Comparison of ENCODE assay signal across 8 mouse cellular contexts in the genomic region with DNA sequence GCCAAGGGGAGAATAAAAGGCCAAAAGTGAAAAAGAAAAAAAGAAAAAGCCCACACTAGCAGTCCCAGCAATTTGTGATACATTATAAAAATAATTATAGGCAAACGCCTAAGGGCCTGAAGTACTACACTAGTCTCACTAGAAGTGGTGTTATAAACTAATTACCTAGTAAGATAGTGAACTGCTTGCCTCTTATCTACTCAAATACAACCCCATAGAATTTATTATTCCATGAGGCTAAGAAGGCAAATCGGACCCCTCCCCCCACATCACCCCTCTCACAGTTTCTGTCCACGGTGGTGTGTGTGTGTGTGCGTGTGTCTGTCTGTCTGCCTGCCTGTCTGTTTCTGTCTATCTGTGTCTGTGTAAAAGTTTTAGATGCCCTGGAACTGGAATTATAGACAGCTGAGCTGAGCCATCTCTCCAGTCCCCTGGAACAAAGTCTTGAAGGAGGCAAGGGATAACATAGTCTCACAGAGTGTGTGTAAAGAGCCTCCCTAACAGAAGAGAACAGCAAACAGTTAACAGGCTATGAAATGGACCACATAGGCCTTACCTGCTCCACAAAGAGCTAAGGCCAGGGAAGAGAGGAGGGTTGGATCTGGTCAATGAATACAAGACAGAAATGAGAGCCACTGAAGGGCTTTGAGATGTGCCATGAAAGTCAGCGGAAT. TPM values are rescaled to one million over a fixed set of nuclear protein-coding genes. Genes with fewer than 3 reads are reported as not detected.
DNase-seq lines count a peak whose midpoint lies in the region; ATAC-seq and TF ChIP-seq lines count a peak whose summit lies in the region.

No protein-coding gene starts in this region.

- peak; percentile 12 for DNase-seq in cerebellum, adult 9-11 months
- DNase-seq in cerebellum, postnatal 4 days (ENCODE audit: low spot score in 2 of 2): no peak
- DNase-seq in testis, postnatal 10 days (ENCODE audit: low spot score): no peak
- no peak for DNase-seq in Muller cell, postnatal 12 days (ENCODE audit: inconsistent ontology term)
- DNase-seq in thymus, postnatal 0 days (ENCODE audit: low spot score): no peak

- TF ChIP-seq CTCF in testis, adult 2 months (IDR thresholded peaks at IDR 0.05; ENCODE audit: control insufficient read depth, insufficient read depth, insufficient replicate concordance, low read depth, low read length): no peak

- H3K27ac ChIP-seq in testis, adult 2 months (ENCODE audit: control insufficient read depth, insufficient read depth, low read depth, low read length): peak overlapping the region; percentile 52
- H3K27ac ChIP-seq in limb, embryonic 13.5 days: no peak overlapping the region; the same call in 1 of the 2 replicates

- H3K36me3 ChIP-seq in testis, adult 2 months (ENCODE audit: control insufficient read depth, insufficient read depth, low read length): no peaks in the 10 kb centered on the region
- no peaks in the 10 kb centered on the region for H3K36me3 ChIP-seq in limb, embryonic 13.5 days

- H3K4me2 ChIP-seq in limb, embryonic 13.5 days (replicated peaks): peak overlapping the region; percentile 41

- no peaks in the 10 kb centered on the region for H3K9me3 ChIP-seq in limb, embryonic 13.5 days

- no peak for TF ChIP-seq POLR2A in testis, adult 2 months (IDR thresholded peaks at IDR 0.05; ENCODE audit: control insufficient read depth, low read depth, low read length)

- H3K9ac ChIP-seq in limb, embryonic 13.5 days: no peak overlapping the region

- WGBS in limb, embryonic 13.5 days: 62% methylated on average over 5 of the region's 5 CpGs

- ATAC-seq in limb, embryonic 13.5 days (ENCODE audit: low FRiP score, low read depth): no peak
- ATAC-seq in inflammation-experienced regulatory T-cells, adult 6 months: no peak

- H3K4me1 ChIP-seq in testis, adult 2 months (ENCODE audit: control insufficient read depth, insufficient read depth, low read length): no peaks in the 10 kb centered on the region
- H3K4me1 ChIP-seq in limb, embryonic 13.5 days: peaks cover 5% of the 10 kb centered on the region; the same call in 1 of the 2 replicates

- H3K4me3 ChIP-seq in testis, adult 2 months (ENCODE audit: control insufficient read depth, low read depth, low read length): peak overlapping the region; percentile 66
- H3K4me3 ChIP-seq in limb, embryonic 13.5 days: peak overlapping the region; percentile 40

- no peaks in the 10 kb centered on the region for H3K27me3 ChIP-seq in testis, adult 2 months (ENCODE audit: control insufficient read depth, insufficient read depth, low read length)
- H3K27me3 ChIP-seq in limb, embryonic 13.5 days: no peaks in the 10 kb centered on the region

RNA-seq across cellular contexts. Expression of gene Epb41l1, which starts 27.4 kb away (rescaled TPM):
- 4.0 and 6.1 TPM in 2 replicates for polyA plus RNA-seq in testis, adult 2 months (2012; rRNA removed)
- 3.3 and 3.7 TPM in 2 replicates for polyA plus RNA-seq in limb, embryonic 13.5 days (2015; fragmentation: Nextera tagmentation; extraction: Ambion mirVana)
- under 1 TPM in 2 of 3 experiments, not detected in 1; 0.07 to 0.09 TPM for polyA plus RNA-seq in inflammation-experienced regulatory T-cells, adult 6 months (2017; shearing (Covaris generic))
- 0.21 and 0.38 TPM in 2 replicates for polyA plus RNA-seq in thymus, postnatal 0 days (2015; fragmentation: Nextera tagmentation; extraction: Ambion mirVana)
